Mouse (Mus musculus): ENCODE results near the gene Cct5. TPM values are rescaled to one million over a fixed set of nuclear protein-coding genes. Genes with fewer than 3 reads are reported as not detected.

Cct5 gene
- polyA plus RNA-seq, 1 experiment from 2014 or later: 743 TPM

GRCm38 (mm10) chr15:31611976-31612375 is 10.4 kb upstream of the Cct5 start:
- Histone ChIP-seq H3K27ac (replicated peaks; ENCODE audit: low read depth, low read length) (no peak overlapping the region), H3K9ac (ENCODE audit: low read length) (no peak overlapping the region), H3K4me1 (ENCODE audit: control insufficient read depth, insufficient read depth, low read length) (no peaks in the 10 kb centered on the region), H3K9me3 (ENCODE audit: control insufficient read depth, low read length) (no peaks in the 10 kb centered on the region), H3K4me3 (ENCODE audit: low read depth, low read length) (no peak overlapping the region), H3K27me3 (ENCODE audit: control insufficient read depth, insufficient read depth, low read length) (no peaks in the 10 kb centered on the region), H3K4me2 (ENCODE audit: low read depth, severe bottlenecking) (no peak overlapping the region), H3K36me3 (ENCODE audit: control insufficient read depth, insufficient read depth, low read length) (no peaks in the 10 kb centered on the region; the same call in 1 of the 2 replicates)
- 87% methylated on average over 4 of the region's 4 CpGs for WGBS
- DNase-seq (ENCODE audit: low spot score) (no peak), ATAC-seq (ENCODE audit: insufficient number of reproducible peaks, low FRiP score, low TSS enrichment, low read depth) (no peak)

- peak; percentile 48 for DNase-seq (ENCODE audit: low spot score)
- Histone ChIP-seq H3K27ac (replicated peaks; ENCODE audit: low read depth, low read length) (no peak overlapping the region), H3K36me3 (ENCODE audit: control insufficient read depth, insufficient read depth, low read length) (no peaks in the 10 kb centered on the region), H3K4me3 (ENCODE audit: low read depth, low read length) (no peak overlapping the region), H3K9ac (ENCODE audit: low read length) (no peak overlapping the region), H3K9me3 (ENCODE audit: control insufficient read depth, low read length) (no peaks in the 10 kb centered on the region), H3K27me3 (ENCODE audit: control insufficient read depth, insufficient read depth, low read length) (no peaks in the 10 kb centered on the region), H3K4me2 (ENCODE audit: low read depth, severe bottlenecking) (no peak overlapping the region), H3K4me1 (ENCODE audit: control insufficient read depth, insufficient read depth, low read length) (no peaks in the 10 kb centered on the region)
- no peak for ATAC-seq (ENCODE audit: insufficient number of reproducible peaks, low FRiP score, low TSS enrichment, low read depth)
- 73% methylated on average over 3 of the region's 3 CpGs for WGBS
Measured at GRCm38 (mm10) chr15:31611027-31611426, 9.4 kb upstream of the Cct5 start.

GRCm38 (mm10) chr15:31606821-31607220 is 5.2 kb upstream of the Cct5 start:
- 70% methylated on average over 6 of the region's 6 CpGs for WGBS

GRCm38 (mm10) chr15:31603113-31603512 is 1.5 kb upstream of the Cct5 start:
- no peaks in the 10 kb centered on the region for H3K36me3 ChIP-seq (ENCODE audit: control insufficient read depth, insufficient read depth, low read length)
- ATAC-seq (ENCODE audit: insufficient number of reproducible peaks, low FRiP score, low TSS enrichment, low read depth) (no peak), DNase-seq (ENCODE audit: low spot score) (no peak)
- peak overlapping the region; percentile 96 for H3K4me3 ChIP-seq (ENCODE audit: low read depth, low read length)
- H3K27me3 ChIP-seq (ENCODE audit: control insufficient read depth, insufficient read depth, low read length): no peaks in the 10 kb centered on the region
- no peaks in the 10 kb centered on the region for H3K9me3 ChIP-seq (ENCODE audit: control insufficient read depth, low read length)
- H3K9ac ChIP-seq (ENCODE audit: low read length): no peak overlapping the region
- peak overlapping the region; percentile 43 for H3K4me2 ChIP-seq (ENCODE audit: low read depth, severe bottlenecking)
- peaks cover 8% of the 10 kb centered on the region for H3K4me1 ChIP-seq (ENCODE audit: control insufficient read depth, insufficient read depth, low read length)
- H3K27ac ChIP-seq (replicated peaks; ENCODE audit: low read depth, low read length): no peak overlapping the region
- WGBS: 93% methylated on average over 13 of the region's 13 CpGs

More at GRCm38 (mm10) chr15:31606821-31607220, 5.2 kb upstream of the Cct5 start:
- Histone ChIP-seq H3K4me1 (ENCODE audit: control insufficient read depth, insufficient read depth, low read length) (peaks cover 4% of the 10 kb centered on the region; the same call in 1 of the 2 replicates), H3K9me3 (ENCODE audit: control insufficient read depth, low read length) (no peaks in the 10 kb centered on the region), H3K27me3 (ENCODE audit: control insufficient read depth, insufficient read depth, low read length) (no peaks in the 10 kb centered on the region), H3K36me3 (ENCODE audit: control insufficient read depth, insufficient read depth, low read length) (no peaks in the 10 kb centered on the region), H3K4me2 (ENCODE audit: low read depth, severe bottlenecking) (no peak overlapping the region), H3K4me3 (ENCODE audit: low read depth, low read length) (no peak overlapping the region), H3K9ac (ENCODE audit: low read length) (no peak overlapping the region), H3K27ac (replicated peaks; ENCODE audit: low read depth, low read length) (no peak overlapping the region)
- no peak for DNase-seq (ENCODE audit: low spot score)
- no peak for ATAC-seq (ENCODE audit: insufficient number of reproducible peaks, low FRiP score, low TSS enrichment, low read depth)

- peak overlapping the region; percentile 97 for H3K9ac ChIP-seq (ENCODE audit: low read length)
- H3K36me3 ChIP-seq (ENCODE audit: control insufficient read depth, insufficient read depth, low read length): no peaks in the 10 kb centered on the region
- H3K4me3 ChIP-seq (ENCODE audit: low read depth, low read length): peak overlapping the region; percentile 96
- no peaks in the 10 kb centered on the region for H3K27me3 ChIP-seq (ENCODE audit: control insufficient read depth, insufficient read depth, low read length)
- H3K27ac ChIP-seq (replicated peaks; ENCODE audit: low read depth, low read length): peak overlapping the region; percentile 88
- no peaks in the 10 kb centered on the region for H3K9me3 ChIP-seq (ENCODE audit: control insufficient read depth, low read length)
- peak; percentile 69 for ATAC-seq (ENCODE audit: insufficient number of reproducible peaks, low FRiP score, low TSS enrichment, low read depth)
- peak; percentile 79 for DNase-seq (ENCODE audit: low spot score)
- 7% methylated on average over 15 of the region's 15 CpGs for WGBS
- peak overlapping the region; percentile 43 for H3K4me2 ChIP-seq (ENCODE audit: low read depth, severe bottlenecking)
- H3K4me1 ChIP-seq (ENCODE audit: control insufficient read depth, insufficient read depth, low read length): peaks cover 8% of the 10 kb centered on the region
Measured at GRCm38 (mm10) chr15:31602426-31602825, 822 bp upstream of the Cct5 start.

GRCm38 (mm10) chr15:31601279-31601645 is 342 bp downstream of the Cct5 start:
- peak; percentile 42 for ATAC-seq (ENCODE audit: insufficient number of reproducible peaks, low FRiP score, low TSS enrichment, low read depth)
- WGBS: under 1% methylated on average over 33 of the region's 33 CpGs
- Histone ChIP-seq H3K27me3 (ENCODE audit: control insufficient read depth, insufficient read depth, low read length) (no peaks in the 10 kb centered on the region), H3K4me1 (ENCODE audit: control insufficient read depth, insufficient read depth, low read length) (peaks cover 8% of the 10 kb centered on the region), H3K36me3 (ENCODE audit: control insufficient read depth, insufficient read depth, low read length) (no peaks in the 10 kb centered on the region; the same call in 1 of the 2 replicates), H3K9ac (ENCODE audit: low read length) (peak overlapping the region; percentile 97), H3K4me3 (ENCODE audit: low read depth, low read length) (peak overlapping the region; percentile 96), H3K4me2 (ENCODE audit: low read depth, severe bottlenecking) (peak overlapping the region; percentile 81), H3K27ac (replicated peaks; ENCODE audit: low read depth, low read length) (peak overlapping the region; percentile 47; the same call in 1 of the 2 replicates), H3K9me3 (ENCODE audit: control insufficient read depth, low read length) (no peaks in the 10 kb centered on the region)
- no peak for DNase-seq (ENCODE audit: low spot score)

- H3K4me2 ChIP-seq (ENCODE audit: low read depth, severe bottlenecking): peak overlapping the region; percentile 81
- ATAC-seq (ENCODE audit: insufficient number of reproducible peaks, low FRiP score, low TSS enrichment, low read depth) (no peak), DNase-seq (ENCODE audit: low spot score) (no peak)
- no peaks in the 10 kb centered on the region for H3K27me3 ChIP-seq (ENCODE audit: control insufficient read depth, insufficient read depth, low read length)
- H3K36me3 ChIP-seq (ENCODE audit: control insufficient read depth, insufficient read depth, low read length): peaks cover 5% of the 10 kb centered on the region; the same call in 1 of the 2 replicates
- H3K4me3 ChIP-seq (ENCODE audit: low read depth, low read length): no peak overlapping the region
- H3K4me1 ChIP-seq (ENCODE audit: control insufficient read depth, insufficient read depth, low read length): peaks cover 8% of the 10 kb centered on the region
- WGBS: 77% methylated on average over 4 of the region's 4 CpGs
- no peak overlapping the region for H3K9ac ChIP-seq (ENCODE audit: low read length)
- H3K27ac ChIP-seq (replicated peaks; ENCODE audit: low read depth, low read length): no peak overlapping the region
- no peaks in the 10 kb centered on the region for H3K9me3 ChIP-seq (ENCODE audit: control insufficient read depth, low read length)
Measured at GRCm38 (mm10) chr15:31599834-31600233, 1.8 kb downstream of the Cct5 start.

- peaks cover 29% of the 10 kb centered on the region for H3K36me3 ChIP-seq (ENCODE audit: control insufficient read depth, insufficient read depth, low read length)
Measured at GRCm38 (mm10) chr15:31595651-31596050, 6.0 kb downstream of the Cct5 start.

GRCm38 (mm10) chr15:31594260-31594659 is 7.3 kb downstream of the Cct5 start:
- WGBS: 93% methylated on average over 14 of the region's 14 CpGs
- DNase-seq (ENCODE audit: low spot score): no peak
- Histone ChIP-seq H3K27ac (replicated peaks; ENCODE audit: low read depth, low read length) (no peak overlapping the region), H3K4me1 (ENCODE audit: control insufficient read depth, insufficient read depth, low read length) (no peaks in the 10 kb centered on the region), H3K36me3 (ENCODE audit: control insufficient read depth, insufficient read depth, low read length) (peaks cover 40% of the 10 kb centered on the region), H3K4me3 (ENCODE audit: low read depth, low read length) (no peak overlapping the region), H3K4me2 (ENCODE audit: low read depth, severe bottlenecking) (no peak overlapping the region), H3K9me3 (ENCODE audit: control insufficient read depth, low read length) (no peaks in the 10 kb centered on the region), H3K9ac (ENCODE audit: low read length) (no peak overlapping the region), H3K27me3 (ENCODE audit: control insufficient read depth, insufficient read depth, low read length) (no peaks in the 10 kb centered on the region)
- ATAC-seq (ENCODE audit: insufficient number of reproducible peaks, low FRiP score, low TSS enrichment, low read depth): no peak

More at GRCm38 (mm10) chr15:31595651-31596050, 6.0 kb downstream of the Cct5 start:
- H3K4me3 ChIP-seq (ENCODE audit: low read depth, low read length): no peak overlapping the region
- 87% methylated on average over 7 of the region's 7 CpGs for WGBS
- H3K9me3 ChIP-seq (ENCODE audit: control insufficient read depth, low read length): no peaks in the 10 kb centered on the region
- H3K27ac ChIP-seq (replicated peaks; ENCODE audit: low read depth, low read length): no peak overlapping the region
- H3K4me1 ChIP-seq (ENCODE audit: control insufficient read depth, insufficient read depth, low read length): peaks cover 5% of the 10 kb centered on the region; the same call in 1 of the 2 replicates
- ATAC-seq (ENCODE audit: insufficient number of reproducible peaks, low FRiP score, low TSS enrichment, low read depth) (no peak), DNase-seq (ENCODE audit: low spot score) (no peak)
- H3K9ac ChIP-seq (ENCODE audit: low read length): no peak overlapping the region
- no peaks in the 10 kb centered on the region for H3K27me3 ChIP-seq (ENCODE audit: control insufficient read depth, insufficient read depth, low read length)
- no peak overlapping the region for H3K4me2 ChIP-seq (ENCODE audit: low read depth, severe bottlenecking)

Data from limb, embryonic 11.5 days (tissue).